Mouse (Mus musculus) bone marrow macrophage, adult 2 months (primary cell): ENCODE data around the gene Tldc1.

Experiments
- CTCF ChIP-seq: IDR thresholded peaks from 2 replicates; pipeline ENCODE4 v1.5.1; 2012; ENCODE audit warnings: low read depth, mild to moderate bottlenecking, low read length, moderate library complexity
- POLR2A ChIP-seq: IDR thresholded peaks from 2 replicates; pipeline ENCODE4 v1.6.1; 2012; ENCODE audit warnings: mild to moderate bottlenecking, low read depth, low read length, borderline replicate concordance

DNA sequence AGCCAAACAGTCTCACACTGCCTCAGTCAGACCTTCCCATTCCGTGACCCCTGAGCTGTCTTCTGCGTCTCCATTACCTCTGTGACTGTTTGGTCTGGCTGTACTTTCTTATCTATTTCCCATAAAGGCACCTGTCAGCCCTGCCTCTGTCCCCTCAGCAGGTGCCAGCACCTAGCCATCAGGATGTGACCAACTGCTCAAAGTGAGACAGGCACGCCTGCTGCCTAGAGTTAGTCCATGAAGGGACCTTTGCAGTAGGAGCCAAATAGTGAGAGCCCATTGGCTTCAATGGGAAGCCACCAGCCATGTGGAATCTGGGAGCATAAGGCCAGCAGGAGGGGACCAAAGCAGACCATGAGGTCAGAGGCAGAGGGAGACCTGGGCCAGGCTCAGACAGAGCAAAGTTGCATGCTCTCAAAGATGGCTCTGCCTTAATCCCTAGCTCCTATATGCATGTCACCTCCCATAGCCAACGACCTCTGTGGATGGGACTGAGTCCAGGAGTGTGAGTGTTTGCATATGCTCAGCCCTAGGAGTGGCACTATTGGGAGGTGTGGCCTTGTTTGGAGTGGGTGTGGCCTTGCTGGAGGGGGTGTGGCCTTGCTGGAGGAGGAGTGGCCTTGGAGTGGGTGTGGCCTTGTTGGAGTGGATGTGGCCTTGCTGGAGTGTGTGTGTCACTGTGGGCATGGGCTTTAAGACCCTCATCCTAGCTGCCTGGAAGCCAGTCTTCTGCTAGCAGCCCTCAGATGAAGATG is 3.0 kb upstream of the Tldc1 start:
- TF ChIP-seq POLR2A (no peak), CTCF (no peak)
